15 mouse cellular contexts compared by ENCODE assay signal in the genomic region with DNA sequence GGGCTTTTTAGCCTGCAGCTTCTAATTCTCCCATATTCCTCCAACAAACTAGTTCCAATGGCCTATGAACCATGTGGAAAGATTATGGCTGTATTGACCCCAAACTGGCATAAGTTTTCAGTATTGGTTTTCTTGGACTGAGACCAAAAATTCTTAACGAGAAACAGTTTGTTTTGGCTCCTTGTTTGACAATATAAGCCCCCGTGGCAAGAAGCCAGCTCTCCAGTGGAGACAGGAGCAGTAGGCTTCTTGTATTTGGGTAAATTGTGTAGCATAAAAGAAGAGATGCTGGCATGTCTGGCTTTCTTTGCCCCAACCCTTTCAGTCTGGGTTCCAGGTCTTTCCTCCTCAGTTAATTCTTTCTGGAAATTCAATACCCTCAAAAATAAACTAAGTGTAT. TPM values are rescaled to one million over a fixed set of nuclear protein-coding genes. Genes with fewer than 3 reads are reported as not detected.
"Had no signal": no experiment of that assay in that cellular context is flagged by ENCODE, and none has a peak within 500 bp of the region (broad histone marks: within the 10 kb centered on the region; RNA-seq: fewer than 3 reads in every experiment).

No protein-coding gene starts in this region.

- H3K4me1 ChIP-seq: limb, embryonic 12.5 days; liver, embryonic 13.5 days; neural tube, embryonic 12.5 days had no signal

- H3K27me3 ChIP-seq: limb, embryonic 12.5 days; liver, embryonic 13.5 days; midbrain, embryonic 15.5 days; neural tube, embryonic 12.5 days had no signal

- H3K9me3 ChIP-seq: limb, embryonic 12.5 days; liver, embryonic 13.5 days; midbrain, embryonic 15.5 days; neural tube, embryonic 12.5 days had no signal

- H3K4me3 ChIP-seq: limb, embryonic 12.5 days; liver, embryonic 13.5 days; midbrain, embryonic 15.5 days; neural tube, embryonic 12.5 days had no signal

- DNase-seq: layer of hippocampus, adult 9-11 months; liver; liver, embryonic 13.5 days; liver, postnatal 0 days; lung, postnatal 36 days; retina, postnatal 1 day; right cerebral cortex, postnatal 4 days; spleen, adult 18-20 months; thymus, adult 18-20 months; thymus, postnatal 25 days had no signal

- H3K27ac ChIP-seq: limb, embryonic 12.5 days; liver, embryonic 13.5 days; neural tube, embryonic 12.5 days had no signal

- H3K4me2 ChIP-seq: limb, embryonic 12.5 days; liver, embryonic 13.5 days; midbrain, embryonic 15.5 days; neural tube, embryonic 12.5 days had no signal

- ATAC-seq: intestine, embryonic 16.5 days; liver, postnatal 0 days; midbrain, embryonic 15.5 days had no signal

- H3K9ac ChIP-seq: limb, embryonic 12.5 days; liver, embryonic 13.5 days; liver, postnatal 0 days; midbrain, embryonic 15.5 days; neural tube, embryonic 12.5 days had no signal

RNA-seq across cellular contexts. Expression of gene Clcn1, which starts 10.3 kb away (rescaled TPM):
- polyA plus RNA-seq: liver, embryonic 13.5 days; liver, postnatal 0 days; stomach, embryonic 14.5 days had no signal

RNA-seq across cellular contexts. Expression of gene Tmem139, which starts 14.4 kb away (rescaled TPM):
- polyA plus RNA-seq: liver, postnatal 0 days; midbrain, embryonic 15.5 days had no signal

RNA-seq across cellular contexts. Expression of gene Fam131b, which starts 48.3 kb away (rescaled TPM):
- polyA plus RNA-seq: liver, postnatal 0 days had no signal
